In the genomic region with DNA sequence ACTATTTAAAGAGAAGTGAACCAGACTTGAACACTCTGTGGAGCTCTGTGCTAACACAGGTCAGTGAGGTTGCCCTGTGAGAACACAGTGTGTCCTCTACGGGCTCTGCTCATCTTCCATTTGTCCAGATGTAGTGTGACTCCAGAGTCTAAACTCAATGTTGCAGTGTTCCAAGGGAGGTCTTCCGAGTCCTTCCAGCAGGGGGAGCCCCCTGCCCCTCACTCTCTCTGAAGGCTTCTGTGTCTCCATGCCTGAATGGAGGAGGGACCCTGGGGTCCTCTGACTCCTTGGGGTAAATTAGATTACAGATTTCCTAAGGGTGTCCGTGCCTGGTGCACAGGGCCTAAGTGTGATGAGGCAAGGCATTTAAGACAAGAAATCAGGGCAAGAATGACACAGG, we compare ENCODE assay signal across 8 mouse cellular contexts.
DNase-seq lines count a peak whose midpoint lies in the region; ATAC-seq and TF ChIP-seq lines count a peak whose summit lies in the region.

No protein-coding gene starts in this region.

- H3K4me3 ChIP-seq in midbrain, embryonic 15.5 days = no peak overlapping the region
- no peak overlapping the region for H3K4me3 ChIP-seq in midbrain, embryonic 14.5 days (replicated peaks; ENCODE audit: low read depth, low read length)
- H3K4me3 ChIP-seq in small intestine, adult 2 months (ENCODE audit: low read depth, low read length) = no peak overlapping the region
- H3K4me3 ChIP-seq in forebrain, embryonic 14.5 days (ENCODE audit: low read depth, low read length) = no peak overlapping the region

- H3K9me3 ChIP-seq in midbrain, embryonic 15.5 days = no peaks in the 10 kb centered on the region
- H3K9me3 ChIP-seq in midbrain, embryonic 14.5 days (ENCODE audit: control insufficient read depth, low read length) = no peaks in the 10 kb centered on the region
- no peaks in the 10 kb centered on the region for H3K9me3 ChIP-seq in forebrain, embryonic 14.5 days (replicated peaks; ENCODE audit: control insufficient read depth, low read length)

- DNase-seq in heart, postnatal 4 days = peak; percentile 18
- no peak for DNase-seq in heart, postnatal 25 days (ENCODE audit: low spot score)
- DNase-seq in midbrain, embryonic 14.5 days = no peak
- DNase-seq in embryo, embryonic 11 days = peak; percentile 42
- no peak for DNase-seq in forebrain, embryonic 14.5 days (ENCODE audit: low spot score)
- DNase-seq in cerebellum, adult 11-12 months = no peak

- intact Hi-C loops in heart, postnatal 25 days (cut with DNase I) = no loop called here

- no peak for TF ChIP-seq POLR2A in small intestine, adult 2 months (IDR thresholded peaks at IDR 0.05; ENCODE audit: low read depth, low read length)

- no peak overlapping the region for H3K4me2 ChIP-seq in midbrain, embryonic 15.5 days
- no peak overlapping the region for H3K4me2 ChIP-seq in midbrain, embryonic 14.5 days (ENCODE audit: low read length)
- H3K4me2 ChIP-seq in forebrain, embryonic 14.5 days (ENCODE audit: low read length) = no peak overlapping the region

- peaks cover 4% of the 10 kb centered on the region; the same call in 1 of the 2 replicates for H3K27me3 ChIP-seq in midbrain, embryonic 15.5 days (replicated peaks)
- H3K27me3 ChIP-seq in midbrain, embryonic 14.5 days (ENCODE audit: control insufficient read depth, insufficient read depth, low read length) = no peaks in the 10 kb centered on the region; the same call in 1 of the 2 replicates
- H3K27me3 ChIP-seq in small intestine, adult 2 months (ENCODE audit: control insufficient read depth, insufficient read depth, low read length) = no peaks in the 10 kb centered on the region
- peaks cover 61% of the 10 kb centered on the region for H3K27me3 ChIP-seq in forebrain, embryonic 14.5 days (replicated peaks; ENCODE audit: control insufficient read depth, insufficient read depth, low read length)

- H3K36me3 ChIP-seq in midbrain, embryonic 15.5 days (replicated peaks) = no peaks in the 10 kb centered on the region
- H3K36me3 ChIP-seq in midbrain, embryonic 14.5 days (ENCODE audit: control insufficient read depth, insufficient read depth, low read length) = 0 out of 2 replicates have a peak, but pooled peaks cover 2% of the 10 kb centered on the region
- no peaks in the 10 kb centered on the region for H3K36me3 ChIP-seq in small intestine, adult 2 months (ENCODE audit: control insufficient read depth, insufficient read depth, low read length)
- no peaks in the 10 kb centered on the region for H3K36me3 ChIP-seq in forebrain, embryonic 14.5 days (ENCODE audit: control insufficient read depth, insufficient read depth, low read length)

- H3K9ac ChIP-seq in midbrain, embryonic 15.5 days = no peak overlapping the region
- H3K9ac ChIP-seq in midbrain, embryonic 14.5 days (replicated peaks; ENCODE audit: low read length) = no peak overlapping the region
- no peak overlapping the region for H3K9ac ChIP-seq in forebrain, embryonic 14.5 days (ENCODE audit: low read length)

- H3K4me1 ChIP-seq in midbrain, embryonic 15.5 days = peaks cover 26% of the 10 kb centered on the region
- peaks cover 17% of the 10 kb centered on the region for H3K4me1 ChIP-seq in midbrain, embryonic 14.5 days (ENCODE audit: control insufficient read depth, insufficient read depth, low read length)
- no peaks in the 10 kb centered on the region for H3K4me1 ChIP-seq in small intestine, adult 2 months (ENCODE audit: control insufficient read depth, insufficient read depth, insufficient read length, low read length)
- no peaks in the 10 kb centered on the region for H3K4me1 ChIP-seq in forebrain, embryonic 14.5 days (ENCODE audit: control insufficient read depth, insufficient read depth, low read length)

- no peak overlapping the region for H3K27ac ChIP-seq in midbrain, embryonic 15.5 days
- no peak overlapping the region for H3K27ac ChIP-seq in midbrain, embryonic 14.5 days (replicated peaks; ENCODE audit: low read depth, low read length)
- H3K27ac ChIP-seq in small intestine, adult 2 months (ENCODE audit: insufficient read depth, low read depth, low read length) = no peak overlapping the region
- no peak overlapping the region for H3K27ac ChIP-seq in forebrain, embryonic 14.5 days (ENCODE audit: low read depth, low read length)

- 45% methylated on average over 3 of the region's 3 CpGs for WGBS in midbrain, embryonic 15.5 days
- WGBS in midbrain, embryonic 14.5 days = 63% methylated on average over 3 of the region's 3 CpGs
- WGBS in small intestine, adult 2 months = 57% methylated on average over 3 of the region's 3 CpGs
- 51% methylated on average over 3 of the region's 3 CpGs for WGBS in forebrain, embryonic 14.5 days

- TF ChIP-seq CTCF in small intestine, adult 2 months (IDR thresholded peaks at IDR 0.05; ENCODE audit: extremely low read depth, insufficient read length, insufficient replicate concordance, low read depth, low read length) = peak; percentile 43; the same call in 1 of the 2 replicates

- ATAC-seq in midbrain, embryonic 15.5 days (replicated peaks) = 0 out of 2 replicates have a peak, but pooled peaks have one; percentile 41
- no peak for ATAC-seq in midbrain, embryonic 14.5 days (ENCODE audit: low FRiP score, low TSS enrichment)
- ATAC-seq in forebrain, embryonic 14.5 days = no peak

Comparison
In these comparisons a context has a peak if more than half of its experiments do, and no peak if none do; other contexts are left out.
1. DNase-seq: peak in heart, postnatal 4 days (single experiment) and embryo, embryonic 11 days (single experiment); none in heart, postnatal 25 days (single experiment), midbrain, embryonic 14.5 days (single experiment), forebrain, embryonic 14.5 days (single experiment) and cerebellum, adult 11-12 months (single experiment).